Mouse (Mus musculus) monocyte, adult 2 months (primary cell): ENCODE results near the gene Gipc2.

Experiments used
- DNase-seq, 2 experiments: peaks; one replicate each; pipeline ENCODE4 v3.0.0; 2022; ENCODE audit warnings: low spot score in 2 of 2, low read depth in 1 of 2

Gene Gipc2

GRCm38 (mm10) chr3:152190679-152191477 lies 24.8 kb upstream of the Gipc2 start:
- no peak for DNase-seq

GRCm38 (mm10) chr3:152189306-152189705 lies 23.3 kb upstream of the Gipc2 start:
- no peak for DNase-seq

- no peak for DNase-seq
These were observed 20.1 kb upstream of the Gipc2 start for GRCm38 (mm10) chr3:152186106-152186505.

GRCm38 (mm10) chr3:152183522-152183921 lies 17.5 kb upstream of the Gipc2 start:
- no peak for DNase-seq

- DNase-seq = no peak
These were observed 14.6 kb upstream of the Gipc2 start for GRCm38 (mm10) chr3:152180624-152181023.

- DNase-seq = no peak
These were observed 13.3 kb upstream of the Gipc2 start for GRCm38 (mm10) chr3:152179285-152179684.

- no peak for DNase-seq
These were observed 12.8 kb upstream of the Gipc2 start for GRCm38 (mm10) chr3:152178816-152179215.

GRCm38 (mm10) chr3:152172322-152172935 lies 6.4 kb upstream of the Gipc2 start:
- no peak for DNase-seq

- DNase-seq = no peak
These were observed 5.8 kb upstream of the Gipc2 start for GRCm38 (mm10) chr3:152171862-152172261.

GRCm38 (mm10) chr3:152171236-152171635 lies 5.2 kb upstream of the Gipc2 start:
- no peak for DNase-seq

- no peak for DNase-seq
These were observed 4.4 kb upstream of the Gipc2 start for GRCm38 (mm10) chr3:152170407-152170806.

GRCm38 (mm10) chr3:152168007-152168406 lies 2.0 kb upstream of the Gipc2 start:
- no peak for DNase-seq

GRCm38 (mm10) chr3:152166699-152167451 lies 845 bp upstream of the Gipc2 start:
- DNase-seq = no peak

- DNase-seq = no peak
These were observed 505 bp downstream of the Gipc2 start for GRCm38 (mm10) chr3:152165351-152166098.

GRCm38 (mm10) chr3:152165014-152165350 lies 1.0 kb downstream of the Gipc2 start:
- DNase-seq = no peak

GRCm38 (mm10) chr3:152163320-152163719 lies 2.7 kb downstream of the Gipc2 start:
- no peak for DNase-seq

GRCm38 (mm10) chr3:152160607-152161006 lies 5.4 kb downstream of the Gipc2 start:
- no peak for DNase-seq

GRCm38 (mm10) chr3:152159321-152159720 lies 6.7 kb downstream of the Gipc2 start:
- DNase-seq = no peak

GRCm38 (mm10) chr3:152158344-152159291 lies 7.4 kb downstream of the Gipc2 start:
- DNase-seq = no peak

GRCm38 (mm10) chr3:152156816-152157496 lies 9.1 kb downstream of the Gipc2 start:
- DNase-seq = no peak
